In genomic region chr2:180215951-180216350, GRCm38 (mm10) we compare ENCODE assay signal across 8 mouse cellular contexts. TPM values are rescaled to one million over a fixed set of nuclear protein-coding genes. Genes with fewer than 3 reads are reported as not detected.
A peak's percentile ranks its signal among the peaks of the same experiment; 100 is the strongest.
DNase-seq lines count a peak whose midpoint lies in the region; ATAC-seq and TF ChIP-seq lines count a peak whose summit lies in the region.

No protein-coding gene starts in this region.

- no peaks in the 10 kb centered on the region for H3K27me3 ChIP-seq in G1E (ENCODE audit: insufficient read depth, low read length)
- no peaks in the 10 kb centered on the region for H3K27me3 ChIP-seq in intestine, embryonic 15.5 days (replicated peaks)

- TF ChIP-seq CTCF in G1E (IDR thresholded peaks at IDR 0.05; ENCODE audit: low read depth, low read length): no peak

- peaks cover 67% of the 10 kb centered on the region for H3K4me1 ChIP-seq in G1E (ENCODE audit: insufficient read depth, low read depth, low read length)
- H3K4me1 ChIP-seq in intestine, embryonic 15.5 days (replicated peaks): peaks cover 50% of the 10 kb centered on the region

- ATAC-seq in G1E (ENCODE audit: extremely low read depth, insufficient number of reproducible peaks, low FRiP score, poor library complexity, severe bottlenecking): peak; percentile 72
- ATAC-seq in intestine, embryonic 15.5 days: peak; percentile 65

- H3K4me2 ChIP-seq in intestine, embryonic 15.5 days (replicated peaks): no peak overlapping the region

- H3K36me3 ChIP-seq in G1E (replicated peaks): peaks cover 99% of the 10 kb centered on the region
- H3K36me3 ChIP-seq in intestine, embryonic 15.5 days: no peaks in the 10 kb centered on the region

- H3K4me3 ChIP-seq in G1E (ENCODE audit: low read depth, low read length): peak overlapping the region; percentile 40; the same call in 1 of the 2 replicates
- no peak overlapping the region for H3K4me3 ChIP-seq in intestine, embryonic 15.5 days (replicated peaks)

- DNase-seq in G1E (ENCODE audit: low spot score): peak; percentile 70
- DNase-seq in adrenal gland, postnatal 25 days: peak; percentile 82
- DNase-seq in lung, adult 18-20 months: peak; percentile 76 to 88
- no peak for DNase-seq in right cerebral cortex, postnatal 4 days
- no peak for DNase-seq in urinary bladder, adult 2 months (ENCODE audit: low spot score)
- DNase-seq in embryo, embryonic 11 days: no peak
- no peak for DNase-seq in testis, postnatal 10 days (ENCODE audit: low spot score)

- 49% methylated on average over 6 of the region's 6 CpGs for WGBS in intestine, embryonic 15.5 days

- peak overlapping the region; percentile 52 for H3K27ac ChIP-seq in intestine, embryonic 15.5 days

- peaks cover 14% of the 10 kb centered on the region for H3K9me3 ChIP-seq in G1E (replicated peaks)
- no peaks in the 10 kb centered on the region for H3K9me3 ChIP-seq in intestine, embryonic 15.5 days

- no peak overlapping the region for H3K9ac ChIP-seq in intestine, embryonic 15.5 days

RNA-seq across cellular contexts. Expression of gene Lama5, which starts 9.7 kb away (rescaled TPM):
- total RNA-seq in G1E (2014; fragmentation: Nextera tagmentation) (65.1 and 99.6 TPM in 2 replicates), G1E (2017) (25.4 and 25.5 TPM in 2 replicates)
- polyA plus RNA-seq in G1E (2012): 64.8 and 69.2 TPM in 2 replicates
- 29.3 and 38.0 TPM in 2 replicates for total RNA-seq in adrenal gland, postnatal 25 days (2021)
- polyA plus RNA-seq in intestine, embryonic 15.5 days (2015; fragmentation: Nextera tagmentation; extraction: Ambion mirVana): 30.9 and 37.8 TPM in 2 replicates
- 144 and 160 TPM in 2 replicates for polyA plus RNA-seq in urinary bladder, adult 2 months (2012; rRNA removed)

RNA-seq across cellular contexts. Expression of gene Rps21, which starts 41.2 kb away (rescaled TPM):
- total RNA-seq in G1E (2014; fragmentation: Nextera tagmentation) (629 and 653 TPM in 2 replicates), G1E (2017) (2,631 and 2,791 TPM in 2 replicates)
- polyA plus RNA-seq in G1E (2012): 384 and 1,622 TPM in 2 replicates
- total RNA-seq in adrenal gland, postnatal 25 days (2021): 728 and 789 TPM in 2 replicates
- 577 and 672 TPM in 2 replicates for polyA plus RNA-seq in intestine, embryonic 15.5 days (2015; fragmentation: Nextera tagmentation; extraction: Ambion mirVana)
- 3,847 and 3,981 TPM in 2 replicates for polyA plus RNA-seq in urinary bladder, adult 2 months (2012; rRNA removed)

RNA-seq across cellular contexts. Expression of gene Adrm1, which starts 44.7 kb away (rescaled TPM):
- total RNA-seq in G1E (2014; fragmentation: Nextera tagmentation) (140 and 155 TPM in 2 replicates), G1E (2017) (66.4 and 74.4 TPM in 2 replicates)
- 554 and 822 TPM in 2 replicates for polyA plus RNA-seq in G1E (2012)
- total RNA-seq in adrenal gland, postnatal 25 days (2021): 132 and 145 TPM in 2 replicates
- 172 TPM in 2 replicates for polyA plus RNA-seq in intestine, embryonic 15.5 days (2015; fragmentation: Nextera tagmentation; extraction: Ambion mirVana)
- 84.3 and 84.4 TPM in 2 replicates for polyA plus RNA-seq in urinary bladder, adult 2 months (2012; rRNA removed)

RNA-seq across cellular contexts. Expression of gene Cables2, which starts 57.3 kb away (rescaled TPM):
- total RNA-seq in G1E (2014; fragmentation: Nextera tagmentation): 8.7 and 12.1 TPM in 2 replicates
- total RNA-seq in G1E (2017): 9.7 and 10.9 TPM in 2 replicates
- 14.5 and 23.6 TPM in 2 replicates for polyA plus RNA-seq in G1E (2012)
- 16.1 and 19.6 TPM in 2 replicates for total RNA-seq in adrenal gland, postnatal 25 days (2021)
- polyA plus RNA-seq in intestine, embryonic 15.5 days (2015; fragmentation: Nextera tagmentation; extraction: Ambion mirVana): 11.4 and 12.7 TPM in 2 replicates
- polyA plus RNA-seq in urinary bladder, adult 2 months (2012; rRNA removed): 25.4 and 28.3 TPM in 2 replicates

Comparison
In these comparisons a context has a peak if more than half of its experiments do, and no peak if none do; other contexts are left out.
1. DNase-seq: peak in G1E (single experiment), adrenal gland, postnatal 25 days (single experiment) and lung, adult 18-20 months (2 of 2); none in right cerebral cortex, postnatal 4 days (single experiment), urinary bladder, adult 2 months (single experiment), embryo, embryonic 11 days (single experiment) and testis, postnatal 10 days (single experiment).